Mouse (Mus musculus): ENCODE data around the gene Tle6.

Gene Tle6

GRCm38 (mm10) chr10:81562411-81562810 lies 38.5 kb downstream of the Tle6 start:
- no peak for DNase-seq (ENCODE audit: low read depth)

- no peak for DNase-seq (ENCODE audit: low read depth)
Observed at GRCm38 (mm10) chr10:81560719-81561459, 40.0 kb downstream of the Tle6 start.

GRCm38 (mm10) chr10:81559627-81560539 lies 41.0 kb downstream of the Tle6 start:
- DNase-seq (ENCODE audit: low read depth) = no peak

GRCm38 (mm10) chr10:81559163-81559626 lies 41.7 kb downstream of the Tle6 start, which contains the start of gene Aes:
Gene Aes, plus strand, starts transcription at chr10:81559488.
- no peak for DNase-seq (ENCODE audit: low read depth)

GRCm38 (mm10) chr10:81557491-81557890 lies 43.4 kb downstream of the Tle6 start:
- DNase-seq (ENCODE audit: low read depth) = no peak

GRCm38 (mm10) chr10:81556282-81556681 lies 44.6 kb downstream of the Tle6 start:
- DNase-seq (ENCODE audit: low read depth) = no peak

DNA sequence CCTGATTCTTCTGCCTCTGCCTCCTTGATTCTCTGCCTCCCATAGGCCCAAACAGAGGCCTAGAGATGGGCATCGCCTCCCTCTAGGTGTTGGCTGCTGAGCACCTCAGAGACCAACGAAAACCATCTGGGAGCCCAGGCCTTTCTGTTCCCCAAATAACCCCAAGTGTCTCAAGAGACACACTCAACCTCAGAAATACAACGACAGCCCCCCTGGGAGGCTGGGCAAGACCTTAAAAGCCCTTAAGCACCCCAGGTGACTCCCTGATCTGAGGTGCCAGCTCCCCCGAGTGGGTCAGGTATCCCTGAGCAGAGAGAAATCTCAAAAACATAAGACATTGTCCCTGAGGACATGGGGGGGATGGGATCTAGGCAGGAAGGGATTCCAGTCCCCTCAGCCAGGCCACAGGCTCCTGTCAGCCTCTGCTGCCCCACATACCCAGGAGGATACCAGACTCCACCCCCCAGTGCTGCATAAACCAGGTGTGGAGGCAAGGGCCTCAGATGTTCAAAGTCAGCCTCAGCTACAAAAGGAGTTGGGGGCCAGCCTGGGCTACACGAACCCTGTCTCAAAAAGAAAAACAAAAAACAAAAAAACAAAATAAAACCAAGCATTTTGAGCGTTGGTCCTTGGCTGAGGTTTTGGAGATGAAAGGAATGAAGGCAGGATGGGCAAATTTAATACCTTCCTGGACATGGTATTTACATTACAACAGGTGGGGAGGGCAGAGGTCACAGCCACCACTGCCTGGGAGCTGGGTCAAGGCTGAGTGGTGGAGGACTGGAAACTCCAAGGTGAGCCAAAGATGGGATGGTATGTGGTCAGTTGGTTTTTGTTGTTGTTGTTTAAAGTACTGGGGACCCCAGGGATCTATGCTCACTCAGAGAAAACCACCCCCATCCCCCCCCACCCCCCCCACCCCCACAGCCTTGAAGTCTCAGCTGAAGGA lies 46.8 kb downstream of the Tle6 start:
- no peak for DNase-seq (ENCODE audit: low read depth)

GRCm38 (mm10) chr10:81553232-81553631 lies 47.6 kb downstream of the Tle6 start:
- DNase-seq (ENCODE audit: low read depth) = no peak

DNA sequence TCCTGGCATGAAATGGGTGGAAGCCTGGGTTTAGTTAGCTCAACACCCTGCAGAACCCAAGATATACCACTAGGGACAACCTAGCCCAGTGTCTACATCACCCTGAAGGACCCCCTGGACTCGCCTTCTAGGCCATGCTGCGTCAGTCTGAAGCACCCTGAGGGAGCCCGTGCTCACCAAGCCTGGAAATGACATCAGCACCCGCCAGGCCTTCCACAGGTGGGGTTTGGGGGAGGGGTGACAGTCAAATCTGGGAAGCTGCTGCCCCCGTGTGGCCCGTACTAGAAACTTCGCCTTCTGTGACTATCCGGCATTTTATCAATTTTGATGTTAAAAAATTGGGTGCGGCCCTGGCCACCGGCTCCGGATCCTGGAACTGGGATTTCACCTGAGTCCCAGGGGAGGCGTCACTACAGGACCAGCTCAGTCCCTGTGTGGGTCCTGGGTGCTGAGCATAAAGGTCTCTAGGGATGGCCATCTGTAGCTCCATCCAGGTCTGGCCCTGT lies 49.2 kb downstream of the Tle6 start:
- DNase-seq (ENCODE audit: low read depth) = peak; percentile 65

DNA sequence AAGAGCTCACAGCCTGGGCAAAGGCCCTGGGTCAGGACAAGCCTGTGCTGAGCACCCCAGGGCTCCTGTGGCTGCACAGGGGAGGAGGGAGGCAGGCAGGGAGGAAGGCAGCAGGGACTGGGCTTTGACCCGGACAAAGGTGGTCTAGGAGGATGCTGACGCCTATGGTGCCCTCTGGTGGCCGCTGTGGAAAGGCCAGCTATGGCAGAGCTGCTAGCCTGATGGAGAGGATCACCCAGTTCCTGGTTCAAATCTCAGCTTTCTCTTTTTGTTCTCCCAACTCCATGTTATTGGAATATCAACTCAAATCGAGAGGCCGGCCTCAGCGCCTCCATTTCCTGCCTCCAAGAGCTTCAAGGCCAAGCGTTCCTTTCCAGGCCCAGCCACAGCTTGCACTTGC lies 50.6 kb downstream of the Tle6 start:
- no peak for DNase-seq (ENCODE audit: low read depth)

DNA sequence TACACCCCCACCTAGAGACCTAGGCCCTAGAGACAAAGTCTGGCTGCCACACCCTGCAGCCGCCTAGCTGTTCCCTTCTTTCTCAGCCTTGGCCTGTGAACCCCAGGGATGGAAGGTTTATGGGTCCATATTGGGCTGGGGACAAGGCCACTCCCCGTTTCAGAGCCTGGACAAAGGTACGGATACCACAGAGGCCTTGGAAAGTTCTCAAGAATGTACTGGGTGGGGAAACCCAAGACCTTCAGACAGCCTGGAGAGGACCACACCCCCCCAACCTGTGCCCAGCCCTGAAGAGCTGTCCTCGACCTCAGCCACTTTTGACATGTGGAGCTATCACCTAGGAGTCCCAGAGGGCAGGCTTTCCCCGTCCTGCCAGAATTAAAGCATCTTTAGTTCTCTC lies 51.9 kb downstream of the Tle6 start:
- DNase-seq (ENCODE audit: low read depth) = no peak

GRCm38 (mm10) chr10:81546788-81547571 lies 53.9 kb downstream of the Tle6 start:
- no peak for DNase-seq (ENCODE audit: low read depth)

- peak; percentile 63 for DNase-seq (ENCODE audit: low read depth)
Observed at GRCm38 (mm10) chr10:81546332-81546731, 54.5 kb downstream of the Tle6 start.

GRCm38 (mm10) chr10:81545161-81545747 lies 55.6 kb downstream of the Tle6 start, which contains the start of gene Gna11:
Gene Gna11, minus strand, starts transcription at chr10:81545190.
- DNase-seq (ENCODE audit: low read depth) = peak; percentile 94

GRCm38 (mm10) chr10:81544296-81545160 lies 56.3 kb downstream of the Tle6 start:
- DNase-seq (ENCODE audit: low read depth) = no peak

GRCm38 (mm10) chr10:81543633-81544032 lies 57.2 kb downstream of the Tle6 start:
- no peak for DNase-seq (ENCODE audit: low read depth)

GRCm38 (mm10) chr10:81542727-81543460 lies 58.0 kb downstream of the Tle6 start:
- no peak for DNase-seq (ENCODE audit: low read depth)

DNA sequence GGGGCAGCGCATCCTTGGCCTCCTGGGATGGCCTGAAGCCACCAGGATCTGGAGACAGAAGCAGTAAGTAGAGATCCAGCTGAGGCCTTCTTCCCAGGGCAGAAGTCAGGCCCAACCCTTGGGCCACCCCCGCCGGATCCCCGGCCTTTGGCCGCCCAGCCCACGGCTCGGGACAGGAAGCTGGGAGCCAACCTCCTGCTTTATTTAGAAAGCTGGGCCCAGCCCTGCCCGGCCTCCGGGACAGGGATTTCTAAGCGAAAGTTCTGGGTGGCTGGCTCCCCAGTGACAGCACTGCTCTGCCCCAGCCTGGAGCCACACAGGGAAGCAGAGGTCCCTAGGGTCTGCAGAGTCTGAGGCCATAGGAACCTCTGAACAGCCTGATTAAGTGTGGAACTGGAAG lies 59.1 kb downstream of the Tle6 start:
- no peak for DNase-seq (ENCODE audit: low read depth)

GRCm38 (mm10) chr10:81541363-81541762 lies 59.5 kb downstream of the Tle6 start:
- no peak for DNase-seq (ENCODE audit: low read depth)
